Mouse (Mus musculus) megakaryocyte-erythroid progenitor cell, adult 5-6 weeks (primary cell): ENCODE measurements around the gene Brat1. TPM values are rescaled to one million over a fixed set of nuclear protein-coding genes. Genes with fewer than 3 reads are reported as not detected.

Experiments used
- total RNA-seq, 2 experiments: library from RNA; stranded (forward) in 1 of 2; stranded (reverse) in 1 of 2; fragments of 200-1000, 215-1000 nt in 1 of 2; fragments of >200 nt in 1 of 2; fragmentation: Nextera tagmentation in 1 of 2; gene quantifications; 2 replicates each; pipeline ENCODE4 v1.2.3; 2014 to 2017

The Brat1 gene
- total RNA-seq, 2 experiments from 2014 or later: 14.9 to 25.7 TPM

Other genes with a start within 250 kb of the Brat1 start
- 16.6 and 17.2 TPM in 2 replicates for gene Chst12, start 199.5 kb upstream of the Brat1 start, total RNA-seq (2014; fragmentation: Nextera tagmentation)
- 3.6 and 3.9 TPM in 2 replicates for gene Chst12, start 199.5 kb upstream of the Brat1 start, total RNA-seq (2017)
- gene Grifin, start 139.9 kb upstream of the Brat1 start, total RNA-seq (2014; fragmentation: Nextera tagmentation): not detected in 2 replicates
- not detected in 2 replicates for gene Grifin, start 139.9 kb upstream of the Brat1 start, total RNA-seq (2017)
- gene Lfng, start 97.7 kb upstream of the Brat1 start, total RNA-seq (2014; fragmentation: Nextera tagmentation): 17.6 and 38.9 TPM in 2 replicates
- gene Lfng, start 97.7 kb upstream of the Brat1 start, total RNA-seq (2017): 21.3 and 22.9 TPM in 2 replicates
- gene Ttyh3, start 56.0 kb upstream of the Brat1 start, total RNA-seq (2014; fragmentation: Nextera tagmentation): 26.7 and 32.2 TPM in 2 replicates
- 5.6 and 8.6 TPM in 2 replicates for gene Ttyh3, start 56.0 kb upstream of the Brat1 start, total RNA-seq (2017)
- 23.0 and 24.6 TPM in 2 replicates for gene Iqce, start 2.6 kb upstream of the Brat1 start, total RNA-seq (2014; fragmentation: Nextera tagmentation)
- 5.6 and 13.0 TPM in 2 replicates for gene Iqce, start 2.6 kb upstream of the Brat1 start, total RNA-seq (2017)
- 0.46 TPM in 1 of 2 replicates, not detected in the other for gene Amz1, start 19.1 kb downstream of the Brat1 start, total RNA-seq (2014; fragmentation: Nextera tagmentation)
- 1.3 TPM in 1 of 2 replicates, not detected in the other for gene Amz1, start 19.1 kb downstream of the Brat1 start, total RNA-seq (2017)
- gene Gna12, start 125.4 kb downstream of the Brat1 start, total RNA-seq (2014; fragmentation: Nextera tagmentation): 54.8 and 74.3 TPM in 2 replicates
- 27.8 and 37.6 TPM in 2 replicates for gene Gna12, start 125.4 kb downstream of the Brat1 start, total RNA-seq (2017)